Mouse (Mus musculus) erythroblast, embryonic 14.5 days (primary cell): ENCODE measurements around the gene Tshz2.

ENCODE experiments used
- GATA1 ChIP-seq: IDR thresholded peaks from 2 replicates; pipeline ENCODE4 v1.6.1; 2012; ENCODE audit warnings: low read length, inconsistent platforms, mixed read lengths
- TAL1 ChIP-seq: IDR thresholded peaks from 3 replicates; pipeline ENCODE4 v1.6.1; 2012; ENCODE audit warnings: low read length, inconsistent platforms, mixed read lengths

- no peak for TF ChIP-seq GATA1
- TF ChIP-seq TAL1: no peak
Observed at GRCm38 (mm10) chr2:169649262-169649885, 16.6 kb downstream of the Tshz2 start.
